Mouse (Mus musculus) embryonic facial prominence, embryonic 14.5 days (tissue): ENCODE measurements around the gene Twf2. TPM values are rescaled to one million over a fixed set of nuclear protein-coding genes. Genes with fewer than 3 reads are reported as not detected.

Experiments
- ATAC-seq: fragments of 200-750 bp; cut with Nextera tagmentation; 2 replicates; pipeline ENCODE4 v1.8.0; 2017; ENCODE audit warnings: low read depth, moderate number of reproducible peaks, moderate TSS enrichment
- DNase-seq: peaks from one replicate; pipeline ENCODE4 v3.0.0-alpha.2; 2015; ENCODE audit warnings: low spot score
- H3K27ac ChIP-seq: fragments of 300-500 bp; sonication (generic); replicated peaks from 2 replicates; pipeline ENCODE4 v1.5.1; 2014; ENCODE audit warnings: low read depth, mild to moderate bottlenecking, low read length, moderate library complexity
- H3K27me3 ChIP-seq: fragments of 300-500 bp; sonication (generic); replicated peaks from 2 replicates; pipeline ENCODE4 v1.6.1; 2014; ENCODE audit warnings: low read length; ENCODE audit not compliant: control insufficient read depth, insufficient read depth
- H3K36me3 ChIP-seq: fragments of 300-500 bp; sonication (generic); 2 replicates; pipeline ENCODE4 v1.6.1; 2014; ENCODE audit warnings: low read length, mixed read lengths; ENCODE audit not compliant: control insufficient read depth, insufficient read depth
- H3K4me1 ChIP-seq: fragments of 300-500 bp; sonication (generic); 2 replicates; pipeline ENCODE4 v1.6.1; 2014; ENCODE audit warnings: antibody characterized with exemption, low read length; ENCODE audit not compliant: control insufficient read depth, insufficient read depth
- H3K4me2 ChIP-seq: fragments of 300-500 bp; sonication (generic); 2 replicates; pipeline ENCODE4 v1.6.1; 2014; ENCODE audit warnings: low read depth, mild to moderate bottlenecking, low read length, moderate library complexity, mixed read lengths
- H3K4me3 ChIP-seq: fragments of 300-500 bp; sonication (generic); 2 replicates; pipeline ENCODE4 v1.5.1; 2014; ENCODE audit warnings: low read depth, mild to moderate bottlenecking, low read length
- H3K9ac ChIP-seq: fragments of 300-500 bp; sonication (generic); 2 replicates; pipeline ENCODE4 v1.6.1; 2014; ENCODE audit warnings: low read depth, mild to moderate bottlenecking, low read length, moderate library complexity, mixed read lengths
- H3K9me3 ChIP-seq: fragments of 300-500 bp; sonication (generic); 2 replicates; pipeline ENCODE4 v1.6.1; 2016; ENCODE audit warnings: low read length; ENCODE audit not compliant: control insufficient read depth
- WGBS: fragments of 180-500 bp; shearing (Covaris S2); extraction: QIAGEN DNeasy Blood & Tissue Kit; methylation state at CpG from one replicate; pipeline ENCODE4 v1.1.7; 2014; 5-methylcytosine and 5-hydroxymethylcytosine counted together
- polyA plus RNA-seq: library from polyadenylated mRNA; unstranded; fragments of >200 nt; fragmentation: Nextera tagmentation; extraction: Ambion mirVana; gene quantifications from 2 replicates; pipeline ENCODE4 v1.2.1, GENCODE M21; 2014

Gene Twf2
- polyA plus RNA-seq = 65.1 and 65.4 TPM in 2 replicates

DNA sequence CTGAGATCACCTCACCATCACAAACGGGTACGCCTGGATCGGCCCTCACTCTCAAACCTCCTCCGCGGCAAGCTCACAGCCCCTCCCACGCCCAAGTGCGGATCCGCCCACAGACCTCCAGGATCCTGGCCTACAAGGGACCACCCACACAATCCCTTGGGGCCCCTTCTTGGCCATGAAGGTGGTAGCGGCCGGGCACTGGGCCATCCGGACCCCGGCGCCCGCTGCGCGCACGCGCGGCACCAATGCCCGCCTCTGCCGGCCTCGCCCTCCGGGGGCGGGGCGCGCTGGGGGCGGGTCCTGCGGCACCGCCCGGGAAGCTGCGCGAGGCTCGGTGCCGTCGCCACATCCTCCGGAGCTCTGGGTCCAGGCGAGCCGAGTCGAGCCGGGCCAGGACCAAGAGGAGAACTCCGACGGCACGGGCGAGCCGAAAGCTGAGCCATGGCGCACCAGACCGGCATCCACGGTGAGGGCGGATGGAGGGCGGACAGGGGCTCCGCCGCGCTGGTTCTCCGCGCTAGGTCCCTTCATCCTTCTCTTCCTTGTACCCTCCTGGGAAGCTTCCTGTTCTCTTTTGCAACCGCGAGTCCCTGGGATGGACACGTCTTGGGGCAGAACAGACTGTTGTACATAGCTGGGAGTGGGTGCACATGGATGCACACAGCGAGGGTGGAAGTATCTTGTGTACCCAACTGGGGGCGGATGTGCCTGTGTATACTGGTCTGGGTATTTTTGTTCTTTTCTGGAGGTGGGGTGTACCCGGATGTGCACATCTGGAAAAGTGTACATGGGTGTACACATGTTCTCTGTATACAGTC, at the start of gene Twf2:
Gene Twf2, plus strand, starts transcription at position 290 of the 818 bp plus-strand sequence.
- peak within 1 kb of the TSS; percentile 77 for H3K9ac ChIP-seq
- no peaks in the 10 kb centered on the region for H3K9me3 ChIP-seq
- peak; percentile 93 for ATAC-seq
- no peaks in the 10 kb centered on the region for H3K27me3 ChIP-seq
- H3K4me2 ChIP-seq = peak within 1 kb of the TSS; percentile 62
- peak; percentile 96 for DNase-seq
- peak within 1 kb of the TSS; percentile 60 for H3K4me3 ChIP-seq
- H3K27ac ChIP-seq = peak within 1 kb of the TSS; percentile 72
- H3K36me3 ChIP-seq = 0 out of 2 replicates have a peak, but pooled peaks cover 5% of the 10 kb centered on the region
- H3K4me1 ChIP-seq = peaks cover 20% of the 10 kb centered on the region
- 2% methylated on average over 26 of the region's 61 CpGs for WGBS

DNA sequence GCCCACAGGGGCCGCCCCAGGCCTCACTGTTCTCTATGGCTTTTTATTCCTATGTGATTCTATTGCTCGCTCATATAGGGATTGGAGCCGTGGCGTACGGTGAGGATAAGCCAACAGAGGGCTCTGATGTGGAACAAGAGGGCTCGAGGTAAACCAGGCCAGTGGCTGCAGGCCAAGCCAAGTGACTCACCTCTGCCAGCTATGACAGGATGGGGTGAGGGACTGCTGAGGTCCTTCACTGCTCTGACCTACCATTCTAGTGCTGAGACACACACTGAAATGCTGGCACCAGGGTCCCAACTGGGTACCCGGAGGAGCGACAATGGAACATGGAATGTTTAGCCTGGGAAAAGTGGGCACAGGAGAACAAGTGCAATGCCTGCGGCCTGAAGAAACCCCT, 48.8 kb upstream of the Twf2 start:
- WGBS = 86% methylated on average over 9 of the region's 9 CpGs
- DNase-seq = no peak

DNA sequence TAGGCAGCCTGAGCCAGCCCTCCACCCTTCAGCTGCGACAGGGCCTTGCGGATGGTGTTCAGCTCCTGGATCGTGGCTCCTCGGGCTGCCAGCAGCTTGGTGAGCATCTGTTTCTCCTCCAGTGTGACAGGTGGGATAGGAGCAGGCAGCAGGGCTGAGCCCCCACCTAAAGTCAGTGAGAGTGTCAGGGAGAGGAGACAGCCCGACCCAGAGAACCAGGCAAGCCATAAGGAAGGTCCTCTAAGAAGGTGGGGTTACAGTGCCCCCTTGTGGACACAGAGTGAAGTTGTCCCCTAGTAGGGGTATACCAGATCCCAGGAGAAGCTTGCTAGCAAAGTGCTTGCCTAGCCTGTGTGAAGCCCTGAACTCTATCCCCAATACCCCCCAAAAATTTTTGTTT, 46.5 kb upstream of the Twf2 start:
- Histone ChIP-seq H3K27me3 (no peaks in the 10 kb centered on the region), H3K9me3 (no peaks in the 10 kb centered on the region), H3K36me3 (no peaks in the 10 kb centered on the region), H3K4me3 (no peak overlapping the region), H3K9ac (no peak overlapping the region), H3K27ac (no peak overlapping the region), H3K4me2 (no peak overlapping the region), H3K4me1 (no peaks in the 10 kb centered on the region)
- DNase-seq (peak; percentile 60), ATAC-seq (peak; percentile 42; the same call in 1 of the 2 replicates)
- 52% methylated on average over 5 of the region's 5 CpGs for WGBS

More for the DNA sequence above, 48.8 kb upstream of the Twf2 start:
- Histone ChIP-seq H3K4me2 (no peak overlapping the region), H3K27ac (no peak overlapping the region), H3K4me3 (no peak overlapping the region), H3K36me3 (no peaks in the 10 kb centered on the region), H3K9me3 (no peaks in the 10 kb centered on the region), H3K4me1 (no peaks in the 10 kb centered on the region), H3K27me3 (peaks cover 17% of the 10 kb centered on the region), H3K9ac (no peak overlapping the region)
- ATAC-seq = no peak

GRCm38 (mm10) chr9:106156921-106157622, 45.8 kb upstream of the Twf2 start:
- H3K9me3 ChIP-seq = no peaks in the 10 kb centered on the region
- no peak overlapping the region for H3K27ac ChIP-seq
- no peak overlapping the region for H3K4me3 ChIP-seq
- H3K27me3 ChIP-seq = no peaks in the 10 kb centered on the region
- H3K4me1 ChIP-seq = no peaks in the 10 kb centered on the region
- H3K36me3 ChIP-seq = no peaks in the 10 kb centered on the region
- DNase-seq (no peak), ATAC-seq (no peak)
- 74% methylated on average over 19 of the region's 21 CpGs for whole genome bisulfite sequencing
- no peak overlapping the region for H3K4me2 ChIP-seq
- no peak overlapping the region for H3K9ac ChIP-seq

DNA sequence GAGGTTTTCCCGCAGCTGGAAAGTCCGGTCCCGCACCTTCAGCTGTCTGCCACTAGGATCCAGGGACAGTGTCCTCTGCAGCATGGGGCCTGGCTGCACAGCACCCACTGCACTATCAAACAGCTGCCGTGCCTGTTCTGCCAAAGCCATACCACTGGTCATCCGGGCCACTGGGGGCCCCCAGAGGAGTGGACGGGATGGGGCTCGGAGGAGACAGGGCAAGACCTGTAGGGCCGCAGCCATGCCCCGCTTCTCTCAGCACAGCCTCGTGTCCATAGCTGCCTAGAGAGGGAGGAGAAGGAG, 45.3 kb upstream of the Twf2 start:
- no peaks in the 10 kb centered on the region for H3K9me3 ChIP-seq
- no peak overlapping the region for H3K9ac ChIP-seq
- no peaks in the 10 kb centered on the region for H3K36me3 ChIP-seq
- no peak overlapping the region for H3K27ac ChIP-seq
- H3K27me3 ChIP-seq = no peaks in the 10 kb centered on the region
- no peak overlapping the region for H3K4me3 ChIP-seq
- WGBS = 87% methylated on average over 10 of the region's 10 CpGs
- H3K4me1 ChIP-seq = no peaks in the 10 kb centered on the region
- H3K4me2 ChIP-seq = no peak overlapping the region
- DNase-seq = no peak
- no peak for ATAC-seq

GRCm38 (mm10) chr9:106158037-106158491, 44.8 kb upstream of the Twf2 start, which contains the start of gene Glyctk:
Glyctk (minus strand) TSS chr9:106158138.
- Histone ChIP-seq H3K4me3 (no peak within 1 kb of the TSS), H3K4me2 (no peak within 1 kb of the TSS), H3K27ac (no peak within 1 kb of the TSS), H3K27me3 (no peaks in the 10 kb centered on the region), H3K9me3 (no peaks in the 10 kb centered on the region), H3K4me1 (no peaks in the 10 kb centered on the region), H3K9ac (no peak within 1 kb of the TSS), H3K36me3 (no peaks in the 10 kb centered on the region)
- WGBS = 83% methylated on average over 6 of the region's 6 CpGs
- DNase-seq = no peak
- ATAC-seq = no peak

GRCm38 (mm10) chr9:106159237-106159636, 43.7 kb upstream of the Twf2 start:
- WGBS = 83% methylated on average over 9 of the region's 9 CpGs
- ATAC-seq = no peak
- H3K4me3 ChIP-seq = peak overlapping the region; percentile 52

GRCm38 (mm10) chr9:106159784-106160301, 43.1 kb upstream of the Twf2 start:
- no peaks in the 10 kb centered on the region for H3K4me1 ChIP-seq
- H3K4me3 ChIP-seq = peak overlapping the region; percentile 52
- H3K9me3 ChIP-seq = no peaks in the 10 kb centered on the region
- 4% methylated on average over 24 of the region's 24 CpGs for WGBS
- H3K4me2 ChIP-seq = peak overlapping the region; percentile 55
- ATAC-seq = peak; percentile 85
- H3K36me3 ChIP-seq = no peaks in the 10 kb centered on the region
- H3K27ac ChIP-seq = peak overlapping the region; percentile 92
- H3K27me3 ChIP-seq = no peaks in the 10 kb centered on the region
- peak overlapping the region; percentile 74 for H3K9ac ChIP-seq
- DNase-seq = peak; percentile 94

More at GRCm38 (mm10) chr9:106159237-106159636, 43.7 kb upstream of the Twf2 start:
- DNase-seq = no peak
- no peaks in the 10 kb centered on the region for H3K4me1 ChIP-seq
- H3K4me2 ChIP-seq = peak overlapping the region; percentile 55
- no peaks in the 10 kb centered on the region for H3K27me3 ChIP-seq
- H3K9ac ChIP-seq = no peak overlapping the region
- no peak overlapping the region for H3K27ac ChIP-seq
- H3K36me3 ChIP-seq = no peaks in the 10 kb centered on the region
- no peaks in the 10 kb centered on the region for H3K9me3 ChIP-seq
